Mouse (Mus musculus): ENCODE results near the gene Imp3. TPM values are rescaled to one million over a fixed set of nuclear protein-coding genes. Genes with fewer than 3 reads are reported as not detected.

The Imp3 gene
- polyA plus RNA-seq, 1 experiment from 2014 or later, result 78.1 TPM

GRCm38 (mm10) chr9:56949767-56950166 is 12.5 kb downstream of the Imp3 start:
- H3K4me2 ChIP-seq (replicated peaks), result peak overlapping the region; percentile 84
- WGBS, result 41% methylated on average over 13 of the region's 13 CpGs
- no peak for DNase-seq (ENCODE audit: low spot score)
- H3K9me3 ChIP-seq (ENCODE audit: control insufficient read depth, low read length), result no peaks in the 10 kb centered on the region
- no peaks in the 10 kb centered on the region for H3K36me3 ChIP-seq (replicated peaks; ENCODE audit: control insufficient read depth, insufficient read depth)
- H3K4me1 ChIP-seq (replicated peaks; ENCODE audit: control insufficient read depth, insufficient read depth, low read length), result peaks cover 11% of the 10 kb centered on the region
- H3K27ac ChIP-seq, result no peak overlapping the region
- H3K4me3 ChIP-seq (replicated peaks; ENCODE audit: low read length), result peak overlapping the region; percentile 25
- H3K9ac ChIP-seq, result peak overlapping the region; percentile 50
- ATAC-seq (ENCODE audit: low FRiP score), result no peak
- H3K27me3 ChIP-seq (ENCODE audit: control insufficient read depth, insufficient read depth, low read length), result no peaks in the 10 kb centered on the region

GRCm38 (mm10) chr9:56950414-56951400 is 13.4 kb downstream of the Imp3 start, which contains the start of gene Snupn:
Gene Snupn, plus strand, starts transcription at chr9:56950878.
- peaks cover 11% of the 10 kb centered on the region for H3K4me1 ChIP-seq (replicated peaks; ENCODE audit: control insufficient read depth, insufficient read depth, low read length)
- no peaks in the 10 kb centered on the region for H3K36me3 ChIP-seq (replicated peaks; ENCODE audit: control insufficient read depth, insufficient read depth)
- ATAC-seq (ENCODE audit: low FRiP score), result peak; percentile 100
- WGBS, result under 1% methylated on average over 50 of the region's 50 CpGs
- H3K9me3 ChIP-seq (ENCODE audit: control insufficient read depth, low read length), result no peaks in the 10 kb centered on the region
- H3K9ac ChIP-seq, result peak within 1 kb of the TSS; percentile 83
- H3K4me2 ChIP-seq (replicated peaks), result peak within 1 kb of the TSS; percentile 84
- H3K27me3 ChIP-seq (ENCODE audit: control insufficient read depth, insufficient read depth, low read length), result no peaks in the 10 kb centered on the region
- peak within 1 kb of the TSS; percentile 87 for H3K27ac ChIP-seq
- DNase-seq (ENCODE audit: low spot score), result peak; percentile 98
- peak within 1 kb of the TSS; percentile 50 for H3K4me3 ChIP-seq (replicated peaks; ENCODE audit: low read length)

GRCm38 (mm10) chr9:56953562-56953961 is 16.3 kb downstream of the Imp3 start:
- Histone ChIP-seq H3K4me1 (replicated peaks; ENCODE audit: control insufficient read depth, insufficient read depth, low read length) (peaks cover 11% of the 10 kb centered on the region), H3K9ac (no peak overlapping the region), H3K4me2 (replicated peaks) (no peak overlapping the region), H3K9me3 (ENCODE audit: control insufficient read depth, low read length) (no peaks in the 10 kb centered on the region), H3K27ac (no peak overlapping the region), H3K4me3 (replicated peaks; ENCODE audit: low read length) (no peak overlapping the region), H3K36me3 (replicated peaks; ENCODE audit: control insufficient read depth, insufficient read depth) (peaks cover 13% of the 10 kb centered on the region; the same call in 1 of the 2 replicates), H3K27me3 (ENCODE audit: control insufficient read depth, insufficient read depth, low read length) (no peaks in the 10 kb centered on the region)
- DNase-seq (ENCODE audit: low spot score) (no peak), ATAC-seq (ENCODE audit: low FRiP score) (no peak)
- WGBS, result 89% methylated on average over 1 of the region's 1 CpGs

- Histone ChIP-seq H3K27ac (no peak overlapping the region), H3K27me3 (ENCODE audit: control insufficient read depth, insufficient read depth, low read length) (no peaks in the 10 kb centered on the region), H3K4me1 (replicated peaks; ENCODE audit: control insufficient read depth, insufficient read depth, low read length) (no peaks in the 10 kb centered on the region), H3K4me3 (replicated peaks; ENCODE audit: low read length) (no peak overlapping the region), H3K4me2 (replicated peaks) (no peak overlapping the region), H3K9me3 (ENCODE audit: control insufficient read depth, low read length) (no peaks in the 10 kb centered on the region), H3K9ac (no peak overlapping the region), H3K36me3 (replicated peaks; ENCODE audit: control insufficient read depth, insufficient read depth) (peaks cover 31% of the 10 kb centered on the region)
- DNase-seq (ENCODE audit: low spot score) (no peak), ATAC-seq (ENCODE audit: low FRiP score) (no peak)
- WGBS, result 88% methylated on average over 7 of the region's 7 CpGs
These were observed 19.8 kb downstream of the Imp3 start for GRCm38 (mm10) chr9:56956966-56957675.

GRCm38 (mm10) chr9:56958689-56959088 is 21.4 kb downstream of the Imp3 start:
- no peak overlapping the region for H3K4me3 ChIP-seq (replicated peaks; ENCODE audit: low read length)
- DNase-seq (ENCODE audit: low spot score) (no peak), ATAC-seq (ENCODE audit: low FRiP score) (no peak)
- H3K9ac ChIP-seq, result no peak overlapping the region
- peaks cover 43% of the 10 kb centered on the region for H3K36me3 ChIP-seq (replicated peaks; ENCODE audit: control insufficient read depth, insufficient read depth)
- H3K4me1 ChIP-seq (replicated peaks; ENCODE audit: control insufficient read depth, insufficient read depth, low read length), result no peaks in the 10 kb centered on the region
- no peaks in the 10 kb centered on the region for H3K27me3 ChIP-seq (ENCODE audit: control insufficient read depth, insufficient read depth, low read length)
- WGBS, result 92% methylated on average over 2 of the region's 2 CpGs
- no peaks in the 10 kb centered on the region for H3K9me3 ChIP-seq (ENCODE audit: control insufficient read depth, low read length)
- no peak overlapping the region for H3K27ac ChIP-seq
- no peak overlapping the region for H3K4me2 ChIP-seq (replicated peaks)

GRCm38 (mm10) chr9:56961591-56961990 is 24.3 kb downstream of the Imp3 start:
- peaks cover 61% of the 10 kb centered on the region for H3K36me3 ChIP-seq (replicated peaks; ENCODE audit: control insufficient read depth, insufficient read depth)
- WGBS, result 93% methylated on average over 3 of the region's 3 CpGs

GRCm38 (mm10) chr9:56970158-56970557 is 32.9 kb downstream of the Imp3 start:
- Histone ChIP-seq H3K27me3 (ENCODE audit: control insufficient read depth, insufficient read depth, low read length) (no peaks in the 10 kb centered on the region), H3K4me2 (replicated peaks) (no peak overlapping the region), H3K4me1 (replicated peaks; ENCODE audit: control insufficient read depth, insufficient read depth, low read length) (no peaks in the 10 kb centered on the region), H3K27ac (no peak overlapping the region), H3K9me3 (ENCODE audit: control insufficient read depth, low read length) (no peaks in the 10 kb centered on the region), H3K4me3 (replicated peaks; ENCODE audit: low read length) (no peak overlapping the region), H3K36me3 (replicated peaks; ENCODE audit: control insufficient read depth, insufficient read depth) (peaks cover 50% of the 10 kb centered on the region), H3K9ac (no peak overlapping the region)
- DNase-seq (ENCODE audit: low spot score) (no peak), ATAC-seq (ENCODE audit: low FRiP score) (no peak)
- WGBS, result 89% methylated on average over 2 of the region's 2 CpGs

More at GRCm38 (mm10) chr9:56961591-56961990, 24.3 kb downstream of the Imp3 start:
- no peak overlapping the region for H3K4me3 ChIP-seq (replicated peaks; ENCODE audit: low read length)
- no peak for DNase-seq (ENCODE audit: low spot score)
- no peak overlapping the region for H3K27ac ChIP-seq
- H3K9ac ChIP-seq, result no peak overlapping the region
- H3K9me3 ChIP-seq (ENCODE audit: control insufficient read depth, low read length), result no peaks in the 10 kb centered on the region
- no peak for ATAC-seq (ENCODE audit: low FRiP score)
- no peaks in the 10 kb centered on the region for H3K27me3 ChIP-seq (ENCODE audit: control insufficient read depth, insufficient read depth, low read length)
- no peaks in the 10 kb centered on the region for H3K4me1 ChIP-seq (replicated peaks; ENCODE audit: control insufficient read depth, insufficient read depth, low read length)
- H3K4me2 ChIP-seq (replicated peaks), result no peak overlapping the region

- Histone ChIP-seq H3K27me3 (ENCODE audit: control insufficient read depth, insufficient read depth, low read length) (no peaks in the 10 kb centered on the region), H3K27ac (no peak overlapping the region), H3K9me3 (ENCODE audit: control insufficient read depth, low read length) (no peaks in the 10 kb centered on the region), H3K9ac (no peak overlapping the region), H3K4me1 (replicated peaks; ENCODE audit: control insufficient read depth, insufficient read depth, low read length) (no peaks in the 10 kb centered on the region), H3K36me3 (replicated peaks; ENCODE audit: control insufficient read depth, insufficient read depth) (peaks cover 56% of the 10 kb centered on the region), H3K4me2 (replicated peaks) (no peak overlapping the region), H3K4me3 (replicated peaks; ENCODE audit: low read length) (no peak overlapping the region)
- ATAC-seq (ENCODE audit: low FRiP score) (no peak), DNase-seq (ENCODE audit: low spot score) (no peak)
- 99% methylated on average over 7 of the region's 8 CpGs for WGBS
These were observed 36.8 kb downstream of the Imp3 start for GRCm38 (mm10) chr9:56973960-56974524.

GRCm38 (mm10) chr9:56975199-56975598 is 37.9 kb downstream of the Imp3 start:
- Histone ChIP-seq H3K4me3 (replicated peaks; ENCODE audit: low read length) (no peak overlapping the region), H3K9me3 (ENCODE audit: control insufficient read depth, low read length) (no peaks in the 10 kb centered on the region), H3K36me3 (replicated peaks; ENCODE audit: control insufficient read depth, insufficient read depth) (peaks cover 45% of the 10 kb centered on the region), H3K27me3 (ENCODE audit: control insufficient read depth, insufficient read depth, low read length) (no peaks in the 10 kb centered on the region), H3K4me1 (replicated peaks; ENCODE audit: control insufficient read depth, insufficient read depth, low read length) (no peaks in the 10 kb centered on the region), H3K27ac (no peak overlapping the region), H3K4me2 (replicated peaks) (no peak overlapping the region), H3K9ac (no peak overlapping the region)
- no peak for ATAC-seq (ENCODE audit: low FRiP score)
- WGBS, result 85% methylated on average over 3 of the region's 3 CpGs
- no peak for DNase-seq (ENCODE audit: low spot score)
